21 mouse cellular contexts compared by ENCODE assay signal in the genomic region with DNA sequence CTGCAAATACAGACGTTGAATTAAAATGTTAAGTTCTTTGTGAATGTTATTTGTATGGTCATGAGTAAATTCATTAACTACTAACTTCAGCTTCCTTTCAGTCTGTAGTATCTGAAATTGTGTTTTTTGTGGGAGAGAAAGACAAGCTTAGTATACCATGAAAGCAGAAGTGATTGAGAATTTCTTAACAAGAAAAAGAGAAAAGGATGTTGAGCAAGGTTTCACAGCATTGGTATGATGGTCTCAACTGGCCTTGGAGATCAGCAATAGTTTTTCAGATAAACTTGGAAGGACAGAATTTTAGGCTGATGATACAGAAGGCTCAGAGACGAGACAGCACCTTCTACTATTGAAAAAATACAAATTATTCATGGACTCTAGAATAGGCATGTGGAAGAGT.
"Had no signal": no experiment of that assay in that cellular context is flagged by ENCODE, and none has a peak within 500 bp of the region (broad histone marks: within the 10 kb centered on the region; RNA-seq: fewer than 3 reads in every experiment).

No protein-coding gene starts in this region.

- ATAC-seq: forebrain, embryonic 13.5 days; forebrain, embryonic 14.5 days; forebrain, embryonic 15.5 days; forebrain, embryonic 16.5 days; forebrain, postnatal 0 days had no signal

- DNase-seq: cerebellum, adult 8-10 months; cerebellum, adult 9-10 months; cerebellum, adult 9-11 months; cerebellum, postnatal 10 days; cerebellum, postnatal 14 days; cerebellum, postnatal 25 days; cerebellum, postnatal 36 days; embryo, embryonic 11 days; forebrain, postnatal 0 days; gastrocnemius, adult 2 months; gastrocnemius, postnatal 10 days; gastrocnemius, postnatal 14 days; gastrocnemius, postnatal 25 days; gastrocnemius, postnatal 36 days; heart, adult 11 months; heart, adult 18-20 months; heart, adult 2 months had no signal
